Mouse (Mus musculus) heart, adult 2 months (tissue): ENCODE results near the gene Lect2.

ENCODE experiments used
- CTCF ChIP-seq: fragments of 200-600 bp; IDR thresholded peaks from 2 replicates; pipeline ENCODE4 v1.8.1; 2022; ENCODE audit warnings: antibody characterized with exemption, mild to moderate bottlenecking, moderate library complexity
- EP300 ChIP-seq: fragments of 200-500 bp; IDR thresholded peaks from 2 replicates; pipeline ENCODE4 v1.6.1; 2011; ENCODE audit warnings: low read depth, low read length, control low read depth; ENCODE audit not compliant: insufficient read depth
- POLR2A ChIP-seq: fragments of 200-500 bp; IDR thresholded peaks from 2 replicates; pipeline ENCODE4 v1.6.1; 2011; ENCODE audit warnings: mild to moderate bottlenecking, low read depth, low read length, control low read depth; ENCODE audit not compliant: insufficient read depth

DNA sequence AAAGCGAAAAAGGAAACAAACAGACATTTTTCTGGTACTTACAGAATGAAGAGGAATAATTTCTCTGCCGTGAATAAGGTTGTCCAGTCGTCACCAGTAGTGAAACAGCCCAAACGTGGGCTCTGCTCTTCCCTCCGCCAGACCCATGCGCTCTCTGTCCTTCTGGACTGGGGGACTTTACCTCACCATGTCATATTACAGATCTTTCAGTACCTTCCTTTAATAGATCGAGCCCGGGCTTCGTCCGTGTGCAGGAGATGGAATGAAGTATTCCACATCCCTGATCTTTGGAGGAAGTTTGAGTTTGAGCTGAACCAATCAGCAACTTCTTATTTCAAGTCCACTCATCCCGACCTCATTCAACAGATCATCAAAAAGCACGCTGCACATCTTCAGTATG is 21.4 kb downstream of the Lect2 start:
- no peak for TF ChIP-seq CTCF
- TF ChIP-seq EP300 = no peak
- no peak for TF ChIP-seq POLR2A
